Mouse (Mus musculus) kidney, adult 2 months (tissue): ENCODE measurements around the gene Iqschfp.

Experiments
- CTCF ChIP-seq: fragments of 200-500 bp; conservative IDR thresholded peaks from 2 replicates; pipeline ENCODE4 v1.5.1; 2011; ENCODE audit warnings: low read depth, mild to moderate bottlenecking, control low read depth, low read length, moderate library complexity, mixed read lengths; ENCODE audit not compliant: insufficient read depth, insufficient read length
- POLR2A ChIP-seq: fragments of 200-500 bp; IDR thresholded peaks from one replicate; pipeline ENCODE4 v1.6.1; 2011; ENCODE audit warnings: low read depth, low read length, control low read depth

DNA sequence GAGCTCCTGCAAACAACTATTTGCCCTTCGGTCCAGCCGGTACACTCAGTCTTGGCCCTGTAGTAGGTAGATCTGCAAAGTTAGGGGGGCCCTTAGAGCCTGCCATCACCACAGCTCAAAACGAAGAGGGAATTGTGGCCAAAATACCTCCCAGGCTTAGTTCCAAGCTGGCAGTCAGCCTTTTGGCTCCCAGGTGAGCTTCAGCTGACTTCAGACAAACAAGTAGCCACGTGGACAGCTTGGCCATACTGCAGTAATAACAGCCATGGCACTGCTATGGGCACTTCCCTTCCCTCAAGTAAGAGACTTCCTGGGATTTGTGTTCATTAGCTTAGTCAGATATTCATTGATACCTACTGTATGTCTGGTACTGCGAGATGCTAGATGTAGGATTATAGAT, 668.0 kb downstream of the Iqschfp start:
- TF ChIP-seq CTCF (no peak), POLR2A (no peak)
